In the genomic region with DNA sequence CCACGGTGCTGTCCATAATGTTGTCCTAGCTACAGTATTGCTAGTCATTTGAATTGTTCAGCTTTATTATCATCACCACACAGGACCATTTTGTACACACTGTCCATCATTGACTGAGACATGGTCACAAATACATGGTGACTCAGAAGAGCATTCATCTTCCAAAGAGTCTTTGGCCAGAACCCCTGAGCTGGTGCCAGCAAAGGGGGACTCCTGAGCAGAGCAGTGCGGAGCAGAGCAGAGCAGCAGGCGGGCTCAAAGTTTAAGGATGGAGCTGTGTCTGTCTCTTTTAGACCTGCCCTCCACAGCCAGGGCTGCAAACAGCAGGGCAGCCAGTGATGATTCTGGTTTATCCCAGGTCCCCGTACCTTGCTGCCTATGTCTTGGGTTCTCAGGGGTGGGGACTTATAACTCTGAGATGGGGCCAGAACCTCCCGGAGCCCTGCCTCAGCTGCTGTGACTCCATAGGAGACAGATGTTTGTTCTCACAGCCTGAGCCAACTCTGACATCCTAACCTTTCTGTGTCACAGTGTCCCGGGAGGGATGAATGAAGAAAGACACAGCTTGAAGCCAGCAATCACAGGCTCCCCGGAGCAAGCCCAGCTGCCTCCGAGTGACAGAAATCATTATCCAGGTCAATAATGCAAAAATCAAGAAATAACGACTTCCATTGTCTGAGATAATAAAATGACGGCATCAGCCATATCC, we compare ENCODE assay signal across 10 mouse cellular contexts. TPM values are rescaled to one million over a fixed set of nuclear protein-coding genes. Genes with fewer than 3 reads are reported as not detected.
A peak's percentile ranks its signal among the peaks of the same experiment; 100 is the strongest.
DNase-seq lines count a peak whose midpoint lies in the region; ATAC-seq and TF ChIP-seq lines count a peak whose summit lies in the region.
"Had no signal": no experiment of that assay in that cellular context is flagged by ENCODE, and none has a peak within 500 bp of the region (broad histone marks: within the 10 kb centered on the region; RNA-seq: fewer than 3 reads in every experiment).

No protein-coding gene starts in this region.

- no peak overlapping the region for H3K9ac ChIP-seq in forebrain, embryonic 16.5 days (replicated peaks; ENCODE audit: low read depth, low read length)
- no peak overlapping the region for H3K9ac ChIP-seq in midbrain, postnatal 0 days (replicated peaks; ENCODE audit: low read length, poor library complexity, severe bottlenecking)
- no peak overlapping the region for H3K9ac ChIP-seq in lung, embryonic 16.5 days (ENCODE audit: low read length)
- H3K9ac ChIP-seq in stomach, embryonic 16.5 days (ENCODE audit: low read length) = no peak overlapping the region
- H3K9ac ChIP-seq: heart, embryonic 13.5 days had no signal

- peaks cover 9% of the 10 kb centered on the region; the same call in 1 of the 2 replicates for H3K9me3 ChIP-seq in forebrain, embryonic 10.5 days
- H3K9me3 ChIP-seq in forebrain, embryonic 16.5 days (ENCODE audit: control insufficient read depth, low read length) = no peaks in the 10 kb centered on the region; the same call in 1 of the 2 replicates
- no peaks in the 10 kb centered on the region; the same call in 1 of the 2 replicates for H3K9me3 ChIP-seq in midbrain, embryonic 10.5 days (replicated peaks)
- H3K9me3 ChIP-seq in midbrain, postnatal 0 days (ENCODE audit: low read length) = no peaks in the 10 kb centered on the region
- H3K9me3 ChIP-seq in lung, embryonic 16.5 days (ENCODE audit: control insufficient read depth, low read length) = 0 out of 2 replicates have a peak, but pooled peaks cover 6% of the 10 kb centered on the region
- no peaks in the 10 kb centered on the region for H3K9me3 ChIP-seq in stomach, embryonic 16.5 days (replicated peaks; ENCODE audit: control insufficient read depth, low read length)

- no peak overlapping the region for H3K4me3 ChIP-seq in forebrain, embryonic 10.5 days
- no peak overlapping the region for H3K4me3 ChIP-seq in forebrain, embryonic 16.5 days (replicated peaks; ENCODE audit: low read length)
- no peak overlapping the region for H3K4me3 ChIP-seq in midbrain, embryonic 10.5 days
- no peak overlapping the region for H3K4me3 ChIP-seq in midbrain, postnatal 0 days (ENCODE audit: low read depth, low read length)
- H3K4me3 ChIP-seq in lung, embryonic 16.5 days (ENCODE audit: low read length) = no peak overlapping the region
- no peak overlapping the region for H3K4me3 ChIP-seq in stomach, embryonic 16.5 days (replicated peaks; ENCODE audit: low read length)
- H3K4me3 ChIP-seq: heart, embryonic 13.5 days had no signal

- TF ChIP-seq CTCF in midbrain, postnatal 0 days (IDR thresholded peaks at IDR 0.05) = no peak

- 0 out of 2 replicates have a peak overlapping the region, but pooled peaks have one; percentile 31 for H3K27ac ChIP-seq in forebrain, embryonic 10.5 days
- H3K27ac ChIP-seq in forebrain, embryonic 16.5 days (ENCODE audit: low read length) = no peak overlapping the region
- no peak overlapping the region; the same call in 1 of the 2 replicates for H3K27ac ChIP-seq in midbrain, embryonic 10.5 days (replicated peaks)
- H3K27ac ChIP-seq in midbrain, postnatal 0 days (ENCODE audit: low read depth, low read length) = no peak overlapping the region
- H3K27ac ChIP-seq in lung, embryonic 16.5 days (ENCODE audit: low read length) = no peak overlapping the region
- H3K27ac ChIP-seq in stomach, embryonic 16.5 days (ENCODE audit: low read length) = no peak overlapping the region
- H3K27ac ChIP-seq: heart, embryonic 13.5 days had no signal

- H3K4me2 ChIP-seq in forebrain, embryonic 16.5 days (ENCODE audit: low read length) = no peak overlapping the region
- H3K4me2 ChIP-seq in midbrain, postnatal 0 days (ENCODE audit: low read depth, low read length, poor library complexity, severe bottlenecking) = no peak overlapping the region
- no peak overlapping the region for H3K4me2 ChIP-seq in lung, embryonic 16.5 days (ENCODE audit: low read depth, low read length)
- no peak overlapping the region for H3K4me2 ChIP-seq in stomach, embryonic 16.5 days (ENCODE audit: low read depth, low read length)
- H3K4me2 ChIP-seq: heart, embryonic 13.5 days had no signal

- DNase-seq in forebrain, embryonic 10.5 days (ENCODE audit: extremely low spot score, low spot score) = no peak
- peak; percentile 18 for DNase-seq in midbrain, embryonic 10.5 days (ENCODE audit: low spot score)
- DNase-seq in midbrain, postnatal 0 days (ENCODE audit: low spot score) = no peak
- DNase-seq in gastrocnemius, adult 8-10 months (ENCODE audit: low spot score in 2 of 2) = no peak
- no peak for DNase-seq in B cell, adult 2 months
- DNase-seq: cerebellum, adult 11 months had no signal

- H3K27me3 ChIP-seq in forebrain, embryonic 10.5 days (ENCODE audit: poor library complexity, severe bottlenecking) = no peaks in the 10 kb centered on the region
- no peaks in the 10 kb centered on the region for H3K27me3 ChIP-seq in forebrain, embryonic 16.5 days (replicated peaks; ENCODE audit: control insufficient read depth, insufficient read depth, low read length)
- H3K27me3 ChIP-seq in midbrain, embryonic 10.5 days (ENCODE audit: low read depth, poor library complexity, severe bottlenecking) = no peaks in the 10 kb centered on the region
- H3K27me3 ChIP-seq in midbrain, postnatal 0 days (ENCODE audit: insufficient read depth, low read length) = no peaks in the 10 kb centered on the region
- H3K27me3 ChIP-seq in lung, embryonic 16.5 days (ENCODE audit: control insufficient read depth, insufficient read depth, low read depth, low read length) = no peaks in the 10 kb centered on the region
- no peaks in the 10 kb centered on the region for H3K27me3 ChIP-seq in stomach, embryonic 16.5 days (ENCODE audit: control insufficient read depth, insufficient read depth, low read length)
- H3K27me3 ChIP-seq: heart, embryonic 13.5 days had no signal

- H3K4me1 ChIP-seq in forebrain, embryonic 10.5 days = peaks cover 13% of the 10 kb centered on the region
- H3K4me1 ChIP-seq in forebrain, embryonic 16.5 days (replicated peaks; ENCODE audit: control insufficient read depth, insufficient read depth, low read length) = no peaks in the 10 kb centered on the region
- H3K4me1 ChIP-seq in midbrain, embryonic 10.5 days = peaks cover 5% of the 10 kb centered on the region; the same call in 1 of the 2 replicates
- no peaks in the 10 kb centered on the region for H3K4me1 ChIP-seq in midbrain, postnatal 0 days (ENCODE audit: insufficient read depth, low read length)
- H3K4me1 ChIP-seq in lung, embryonic 16.5 days (replicated peaks; ENCODE audit: control insufficient read depth, insufficient read depth, low read length) = no peaks in the 10 kb centered on the region
- H3K4me1 ChIP-seq in stomach, embryonic 16.5 days (ENCODE audit: control insufficient read depth, insufficient read depth, low read length) = no peaks in the 10 kb centered on the region
- H3K4me1 ChIP-seq: heart, embryonic 13.5 days had no signal

- no peaks in the 10 kb centered on the region for H3K36me3 ChIP-seq in forebrain, embryonic 10.5 days (replicated peaks)
- H3K36me3 ChIP-seq in forebrain, embryonic 16.5 days (ENCODE audit: control insufficient read depth, insufficient read depth) = no peaks in the 10 kb centered on the region
- H3K36me3 ChIP-seq in midbrain, embryonic 10.5 days = no peaks in the 10 kb centered on the region
- H3K36me3 ChIP-seq in midbrain, postnatal 0 days (ENCODE audit: insufficient read depth, low read length) = no peaks in the 10 kb centered on the region
- no peaks in the 10 kb centered on the region for H3K36me3 ChIP-seq in lung, embryonic 16.5 days (ENCODE audit: control insufficient read depth, insufficient read depth, low read length)
- no peaks in the 10 kb centered on the region for H3K36me3 ChIP-seq in stomach, embryonic 16.5 days (ENCODE audit: control insufficient read depth, insufficient read depth, low read length)
- H3K36me3 ChIP-seq: heart, embryonic 13.5 days had no signal

- ATAC-seq in forebrain, embryonic 16.5 days = no peak
- ATAC-seq in midbrain, postnatal 0 days (ENCODE audit: low FRiP score) = no peak
- peak; percentile 97 for ATAC-seq in lung, embryonic 16.5 days (ENCODE audit: low read depth)
- peak; percentile 33; the same call in 1 of the 2 replicates for ATAC-seq in stomach, embryonic 16.5 days (ENCODE audit: insufficient read depth, low FRiP score)

- WGBS in forebrain, embryonic 10.5 days = 50% methylated on average over 10 of the region's 10 CpGs
- 32% methylated on average over 10 of the region's 10 CpGs for WGBS in forebrain, embryonic 16.5 days
- 64% methylated on average over 10 of the region's 10 CpGs for WGBS in midbrain, embryonic 10.5 days
- WGBS in midbrain, postnatal 0 days = 38% methylated on average over 10 of the region's 10 CpGs
- 42% methylated on average over 10 of the region's 10 CpGs for WGBS in lung, embryonic 16.5 days
- WGBS in stomach, embryonic 16.5 days = 46% methylated on average over 10 of the region's 10 CpGs

RNA-seq across cellular contexts. Expression of gene Pgbd5, which starts 9.7 kb away (rescaled TPM):
- polyA plus RNA-seq in forebrain, embryonic 10.5 days (2016; fragmentation: Nextera tagmentation; extraction: Ambion mirVana) = 1.9 and 2.5 TPM in 2 replicates
- 8.4 and 10.7 TPM in 2 replicates for polyA plus RNA-seq in forebrain, embryonic 16.5 days (2015; fragmentation: Nextera tagmentation; extraction: Ambion mirVana)
- polyA plus RNA-seq in midbrain, embryonic 10.5 days (2016; fragmentation: Nextera tagmentation; extraction: Ambion mirVana) = 2.1 and 2.3 TPM in 2 replicates
- total RNA-seq in midbrain, postnatal 0 days (2014; rRNA removed) = 61.1 and 77.0 TPM in 2 replicates
- polyA plus RNA-seq in midbrain, postnatal 0 days (2015; fragmentation: Nextera tagmentation; extraction: Ambion mirVana) = 12.2 and 13.5 TPM in 2 replicates
- polyA plus RNA-seq in lung, embryonic 16.5 days (2015; fragmentation: Nextera tagmentation; extraction: Ambion mirVana) = 1.9 and 2.2 TPM in 2 replicates
- polyA plus RNA-seq in stomach, embryonic 16.5 days (2015; fragmentation: Nextera tagmentation; extraction: Ambion mirVana) = 1.9 TPM in 2 replicates
- under 1 TPM; 0.27 to 0.83 (median 0.40) TPM for total RNA-seq in gastrocnemius, adult 8-10 months (2022)

Comparison
In these comparisons a context has a peak if more than half of its experiments do, and no peak if none do; other contexts are left out.
1. ATAC-seq: peak in lung, embryonic 16.5 days (single experiment) and stomach, embryonic 16.5 days (single experiment); none in forebrain, embryonic 16.5 days (single experiment) and midbrain, postnatal 0 days (single experiment).